Mouse (Mus musculus): ENCODE measurements around the gene Map3k21. TPM values are rescaled to one million over a fixed set of nuclear protein-coding genes. Genes with fewer than 3 reads are reported as not detected.

The Map3k21 gene
- total and polyA plus RNA-seq, 2 experiments from 2014 or later: 0.89 to 3.7 TPM

DNA sequence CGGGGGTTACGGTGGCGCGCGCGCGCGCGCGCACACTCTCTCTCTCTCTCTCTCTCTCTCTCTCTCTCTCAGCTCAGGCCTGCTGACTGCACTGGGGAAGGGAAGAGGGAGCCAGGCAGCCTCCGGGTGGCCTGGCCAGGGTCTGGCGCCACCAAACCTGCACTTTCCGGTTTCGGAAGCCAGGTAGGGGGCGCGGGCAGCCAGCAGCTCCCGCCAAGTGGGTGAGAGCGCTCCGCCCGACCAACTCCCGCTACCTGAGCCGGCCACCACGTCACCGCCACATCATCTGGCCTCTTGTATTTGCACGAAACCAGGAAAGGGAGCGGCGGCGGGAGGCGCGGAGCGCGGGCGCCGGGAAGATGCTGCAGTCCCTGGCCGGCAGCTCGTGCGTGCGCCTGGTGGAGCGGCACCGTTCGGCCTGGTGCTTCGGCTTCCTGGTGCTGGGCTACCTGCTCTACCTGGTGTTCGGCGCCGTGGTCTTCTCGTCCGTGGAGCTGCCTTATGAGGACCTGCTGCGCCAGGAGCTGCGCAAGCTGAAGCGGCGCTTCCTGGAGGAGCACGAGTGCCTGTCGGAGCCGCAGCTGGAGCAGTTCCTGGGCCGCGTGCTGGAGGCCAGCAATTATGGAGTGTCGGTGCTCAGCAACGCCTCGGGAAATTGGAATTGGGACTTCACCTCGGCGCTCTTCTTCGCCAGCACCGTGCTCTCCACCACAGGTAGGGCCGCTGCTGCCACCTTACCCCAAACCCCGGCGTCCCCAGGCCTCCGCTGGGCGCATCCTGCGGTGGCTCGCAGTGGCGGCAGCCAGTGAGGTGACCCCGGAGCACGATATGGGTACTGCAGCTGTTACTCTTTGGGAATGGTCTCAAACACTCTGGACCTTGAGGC, 85.1 kb downstream of the Map3k21 start, which contains the start of gene Kcnk1:
Kcnk1 (plus strand) TSS at position 70 of the 886 bp plus-strand sequence.
- Histone ChIP-seq H3K9me3 (ENCODE audit: low read length) (no peaks in the 10 kb centered on the region), H3K4me2 (ENCODE audit: low read depth, low read length) (peak within 1 kb of the TSS; percentile 84), H3K9ac (replicated peaks; ENCODE audit: low read length) (peak within 1 kb of the TSS; percentile 83), H3K4me3 (ENCODE audit: low read length) (peak within 1 kb of the TSS; percentile 65), H3K4me1 (ENCODE audit: insufficient read depth, low read length) (peaks cover 17% of the 10 kb centered on the region), H3K27ac (peak within 1 kb of the TSS; percentile 84), H3K36me3 (ENCODE audit: insufficient read depth, low read length) (no peaks in the 10 kb centered on the region), H3K27me3 (ENCODE audit: insufficient read depth, low read length) (no peaks in the 10 kb centered on the region)
- under 1% methylated on average over 57 of the region's 73 CpGs for WGBS
- peak; percentile 73 for ATAC-seq
- peak; percentile 68 for DNase-seq (ENCODE audit: low spot score)
- peak; percentile 48 for TF ChIP-seq CTCF (IDR thresholded peaks at IDR 0.05; ENCODE audit: low read depth)

DNA sequence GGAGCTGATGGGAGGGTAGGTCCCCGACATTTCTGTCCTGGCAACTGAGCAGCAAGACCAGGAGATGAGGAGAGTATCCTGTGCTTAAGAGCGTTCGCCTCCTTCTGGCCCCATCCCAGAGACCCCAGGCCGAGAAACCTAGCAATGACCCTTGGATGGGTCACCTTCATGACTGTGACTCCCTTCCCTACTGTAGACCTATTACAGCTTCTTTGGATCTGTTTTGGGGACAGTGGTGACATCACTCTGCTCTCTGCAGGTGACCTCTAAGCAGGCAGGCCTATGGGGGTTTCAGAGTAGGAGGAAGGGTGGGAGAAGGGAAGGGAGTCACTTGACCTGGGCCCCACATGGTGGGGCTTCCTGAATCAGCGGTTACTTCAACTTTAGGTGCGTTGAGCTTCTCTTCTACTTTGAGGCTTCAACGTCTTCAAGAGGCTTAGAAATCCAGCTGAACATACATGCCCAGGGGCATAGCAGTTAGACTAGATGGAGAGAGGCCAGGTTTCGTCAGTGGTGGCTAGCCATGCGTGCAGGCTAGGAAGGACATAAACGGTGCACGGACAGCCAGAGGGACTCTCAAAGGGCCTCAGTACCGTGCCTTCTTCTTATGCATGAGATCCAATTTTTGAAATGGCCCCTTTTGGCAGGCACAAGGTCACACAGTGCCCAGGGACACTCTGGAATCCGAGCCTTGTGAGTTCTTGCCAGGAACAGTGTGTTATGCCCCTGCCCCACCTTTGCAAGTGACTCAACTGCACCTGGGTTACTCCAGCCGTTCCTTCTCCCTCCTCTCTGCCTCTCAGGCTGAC, 86.0 kb downstream of the Map3k21 start:
- H3K27me3 ChIP-seq (ENCODE audit: insufficient read depth, low read length): no peaks in the 10 kb centered on the region
- H3K9ac ChIP-seq (replicated peaks; ENCODE audit: low read length): peak overlapping the region; percentile 83
- H3K4me3 ChIP-seq (ENCODE audit: low read length): peak overlapping the region; percentile 65
- 15% methylated on average over 14 of the region's 14 CpGs for WGBS
- ATAC-seq: peak; percentile 43; the same call in 1 of the 2 replicates
- peak overlapping the region; percentile 84 for H3K4me2 ChIP-seq (ENCODE audit: low read depth, low read length)
- no peaks in the 10 kb centered on the region for H3K9me3 ChIP-seq (ENCODE audit: low read length)
- peak; percentile 28 for DNase-seq (ENCODE audit: low spot score)
- no peaks in the 10 kb centered on the region for H3K36me3 ChIP-seq (ENCODE audit: insufficient read depth, low read length)
- peaks cover 17% of the 10 kb centered on the region for H3K4me1 ChIP-seq (ENCODE audit: insufficient read depth, low read length)
- peak overlapping the region; percentile 84 for H3K27ac ChIP-seq
- TF ChIP-seq CTCF (IDR thresholded peaks at IDR 0.05; ENCODE audit: low read depth): no peak

DNA sequence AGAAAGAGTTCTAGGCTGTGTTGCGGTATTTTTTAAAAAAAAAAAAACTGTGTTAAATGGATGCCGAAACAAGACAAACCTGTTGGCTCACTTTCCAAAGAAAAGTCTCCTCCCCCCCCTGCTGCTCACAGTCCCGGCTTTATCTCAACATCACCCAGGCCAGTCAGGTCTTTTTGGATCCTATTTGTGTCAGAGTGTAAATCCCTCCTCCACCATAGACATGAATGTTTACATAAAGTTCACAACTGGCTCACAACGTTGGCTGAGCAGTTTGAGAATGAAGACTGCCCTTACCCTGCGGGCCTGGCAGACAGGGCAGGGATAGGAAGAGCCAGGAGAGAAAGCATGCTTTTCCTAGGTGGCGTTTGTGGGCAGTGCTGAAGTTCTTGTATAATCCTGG, 86.7 kb downstream of the Map3k21 start:
- peak overlapping the region; percentile 84 for H3K4me2 ChIP-seq (ENCODE audit: low read depth, low read length)
- H3K4me1 ChIP-seq (ENCODE audit: insufficient read depth, low read length): peaks cover 17% of the 10 kb centered on the region
- no peaks in the 10 kb centered on the region for H3K36me3 ChIP-seq (ENCODE audit: insufficient read depth, low read length)
- 0 out of 2 replicates have a peak, but pooled peaks have one; percentile 1 for TF ChIP-seq CTCF (IDR thresholded peaks at IDR 0.05; ENCODE audit: low read depth)
- ATAC-seq (no peak), DNase-seq (ENCODE audit: low spot score) (no peak)
- peak overlapping the region; percentile 83 for H3K9ac ChIP-seq (replicated peaks; ENCODE audit: low read length)
- H3K27me3 ChIP-seq (ENCODE audit: insufficient read depth, low read length): no peaks in the 10 kb centered on the region
- no peak overlapping the region for H3K27ac ChIP-seq
- 26% methylated on average over 6 of the region's 6 CpGs for WGBS
- no peaks in the 10 kb centered on the region for H3K9me3 ChIP-seq (ENCODE audit: low read length)
- H3K4me3 ChIP-seq (ENCODE audit: low read length): peak overlapping the region; percentile 65

Other genes with a start within 250 kb of the Map3k21 start
- gene Map10, start 240.6 kb upstream of the Map3k21 start, total RNA-seq (2014; rRNA removed): 9.7 and 13.4 TPM in 2 replicates
- gene Map10, start 240.6 kb upstream of the Map3k21 start, polyA plus RNA-seq (2015; fragmentation: Nextera tagmentation; extraction: Ambion mirVana): 5.5 and 6.3 TPM in 2 replicates
- 24.9 and 37.1 TPM in 2 replicates for gene Ntpcr, start 180.5 kb upstream of the Map3k21 start, total RNA-seq (2014; rRNA removed)
- 35.1 and 35.2 TPM in 2 replicates for gene Ntpcr, start 180.5 kb upstream of the Map3k21 start, polyA plus RNA-seq (2015; fragmentation: Nextera tagmentation; extraction: Ambion mirVana)
- gene Pcnx2, start 12.1 kb upstream of the Map3k21 start, total RNA-seq (2014; rRNA removed): 11.1 and 11.8 TPM in 2 replicates
- 3.0 and 3.5 TPM in 2 replicates for gene Pcnx2, start 12.1 kb upstream of the Map3k21 start, polyA plus RNA-seq (2015; fragmentation: Nextera tagmentation; extraction: Ambion mirVana)
- 59.6 and 75.5 TPM in 2 replicates for gene Kcnk1, start 84.7 kb downstream of the Map3k21 start, total RNA-seq (2014; rRNA removed)
- gene Kcnk1, start 84.7 kb downstream of the Map3k21 start, polyA plus RNA-seq (2015; fragmentation: Nextera tagmentation; extraction: Ambion mirVana): 38.2 and 39.3 TPM in 2 replicates

All from hindbrain, postnatal 0 days (tissue).